Mouse (Mus musculus) layer of hippocampus, adult 18-20 months (tissue): ENCODE results near the gene Tmem88b. TPM values are rescaled to one million over a fixed set of nuclear protein-coding genes. Genes with fewer than 3 reads are reported as not detected.
"Not testable (repeated sequence)": the region's sequence is repeated elsewhere in the genome, so short reads cannot be mapped to it uniquely, and the experiment has no call there.

Experiments
- DNase-seq, 2 experiments: peaks; one replicate each; pipeline ENCODE4 v3.0.0; 2022; ENCODE audit warnings: low spot score in 2 of 2
- total RNA-seq, 2 experiments: library from RNA; stranded (reverse); gene quantifications; 2 replicates each; pipeline ENCODE4 v1.2.3; 2021

Tmem88b gene
- total RNA-seq, 2 experiments from 2014 or later = 25.6 to 30.8 TPM

DNA sequence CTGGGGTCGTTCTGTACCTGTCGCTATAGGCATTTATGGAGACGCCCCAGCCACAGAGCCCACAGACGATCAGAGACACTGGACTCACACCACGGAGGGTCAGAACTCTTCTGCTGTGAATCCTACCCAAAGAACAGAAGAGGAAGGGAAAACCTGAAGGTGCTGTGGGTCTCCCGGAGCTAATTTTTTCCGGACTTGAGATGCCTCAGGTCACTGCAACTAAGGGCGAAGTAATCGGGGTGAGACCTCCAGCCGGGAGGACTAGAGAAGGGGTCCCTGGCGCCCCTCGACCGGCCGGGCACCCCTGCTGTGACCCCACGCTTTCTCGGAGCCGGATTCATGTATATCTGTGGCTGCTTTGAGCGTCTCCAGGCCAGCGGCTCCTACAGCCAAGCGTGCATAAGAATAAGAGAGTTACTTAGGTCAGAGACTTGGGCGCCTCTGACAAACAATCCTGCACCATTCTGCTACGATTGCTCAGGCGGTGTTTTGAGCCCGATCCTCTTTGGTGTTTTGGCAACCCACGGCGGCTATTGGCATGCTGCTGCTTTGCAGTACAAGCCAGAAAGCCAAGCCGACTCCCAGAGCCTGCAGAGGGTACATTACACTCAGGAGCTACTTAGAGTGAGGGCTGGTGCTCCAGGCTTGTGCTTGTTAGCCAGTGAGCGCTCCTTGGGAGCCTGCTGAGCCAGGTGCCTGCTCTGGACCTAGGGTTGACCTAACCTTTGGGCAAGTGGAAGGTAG, 24.1 kb downstream of the Tmem88b start:
- no peak for DNase-seq

DNA sequence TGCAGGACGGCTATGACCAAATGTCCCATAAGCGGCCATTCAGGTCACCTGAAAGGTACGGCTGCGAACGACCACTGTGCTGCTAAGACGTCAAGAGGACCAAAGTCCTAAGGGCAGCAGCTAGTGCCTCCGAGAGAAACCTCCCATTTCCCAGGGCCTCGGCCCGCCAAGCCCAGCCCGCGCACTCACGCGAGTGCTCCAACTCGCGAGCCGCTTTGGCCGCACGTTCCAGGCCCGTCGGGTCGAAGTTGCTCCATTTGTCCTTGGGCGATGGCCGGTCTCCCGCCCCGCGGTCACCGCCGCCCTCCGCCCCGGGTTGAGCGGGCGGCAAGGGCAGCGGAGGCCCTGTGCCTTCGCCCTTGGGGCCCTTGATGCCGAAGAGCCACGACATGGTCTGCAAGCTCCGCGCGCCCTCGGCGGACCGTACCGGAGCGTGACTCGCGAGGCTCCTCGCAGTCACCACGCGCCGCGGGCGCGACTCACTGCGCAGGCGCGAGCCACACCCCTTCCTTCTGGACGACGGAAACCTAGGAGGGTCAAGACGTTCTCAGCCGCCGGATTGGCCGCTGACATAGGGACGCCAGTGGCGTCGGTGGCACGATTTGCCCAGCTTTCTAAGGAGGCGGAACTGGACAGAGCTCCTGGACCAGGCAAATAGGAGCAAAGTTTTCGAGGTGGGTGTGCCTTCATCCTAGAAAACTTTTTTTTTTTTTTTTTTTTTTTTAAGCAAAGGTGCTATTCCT, 24.9 kb downstream of the Tmem88b start, which contains the start of gene Atad3a:
TSS of gene Atad3a (minus strand) at position 481 of the 743 bp plus-strand sequence.
- peak; percentile 95 to 98 for DNase-seq

DNA sequence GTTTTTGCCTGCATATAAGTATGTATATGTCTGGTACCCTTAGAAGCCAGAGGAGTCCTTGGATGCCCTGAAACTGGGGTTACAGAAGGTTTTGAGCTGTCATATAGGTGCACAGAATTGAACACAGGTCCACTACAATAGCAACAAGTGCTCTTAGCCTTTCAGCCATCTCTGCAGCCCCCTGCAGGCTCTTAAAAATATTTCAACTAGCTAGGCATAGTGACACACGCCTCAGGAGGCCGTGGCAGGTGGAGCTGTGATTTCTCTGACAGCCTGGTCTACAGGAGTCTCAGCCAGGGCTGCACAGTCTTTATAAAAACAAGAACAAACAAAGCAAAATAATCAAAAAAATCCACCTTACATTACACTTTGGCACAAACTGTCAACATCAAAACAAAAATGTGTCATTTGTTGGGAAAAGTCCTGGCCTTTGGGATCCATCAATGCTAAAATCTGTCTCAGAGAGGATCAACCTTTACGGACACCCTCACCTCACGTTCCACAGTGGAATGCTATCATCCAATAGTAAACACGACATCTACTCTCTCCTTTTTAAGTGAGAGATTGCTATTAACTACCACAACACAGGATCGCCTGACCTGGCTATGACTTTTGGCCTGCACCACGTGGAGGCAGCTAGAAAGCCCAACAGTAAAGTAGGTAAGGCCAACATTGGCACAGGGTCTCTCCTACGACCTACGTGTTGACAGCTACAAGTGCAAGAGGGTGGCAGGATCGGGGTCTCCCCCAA, 25.6 kb downstream of the Tmem88b start:
- no peak for DNase-seq

- no peak for DNase-seq
Observed at GRCm38 (mm10) chr4:155757011-155757410, 28.7 kb downstream of the Tmem88b start.

- DNase-seq = no peak
Observed at GRCm38 (mm10) chr4:155746575-155747490, 38.8 kb downstream of the Tmem88b start.

DNA sequence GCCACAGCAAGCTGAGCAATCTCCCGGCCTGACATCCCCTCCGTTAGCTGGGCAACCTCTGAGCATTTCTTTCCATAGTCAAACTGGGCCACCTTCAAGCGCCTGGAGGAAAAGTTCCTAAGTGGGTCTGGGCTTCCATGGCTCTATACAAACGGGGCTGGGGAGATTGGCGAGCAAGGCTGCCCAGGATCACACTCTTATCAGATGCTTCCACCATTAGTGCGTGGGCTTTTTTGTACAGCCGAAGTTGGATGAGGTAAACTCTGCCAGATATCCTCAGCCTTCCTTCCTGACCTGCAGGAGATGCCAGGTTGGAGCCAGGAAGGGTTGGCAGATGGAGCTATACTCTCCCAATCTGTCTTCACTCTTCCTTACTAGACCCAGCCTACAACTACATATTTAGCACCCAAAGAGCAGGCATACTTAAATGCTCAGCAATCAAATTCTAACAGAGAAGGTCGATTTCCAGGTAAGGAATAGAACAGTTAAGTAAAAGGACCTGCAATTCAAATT, 39.6 kb downstream of the Tmem88b start:
- DNase-seq = no peak

DNA sequence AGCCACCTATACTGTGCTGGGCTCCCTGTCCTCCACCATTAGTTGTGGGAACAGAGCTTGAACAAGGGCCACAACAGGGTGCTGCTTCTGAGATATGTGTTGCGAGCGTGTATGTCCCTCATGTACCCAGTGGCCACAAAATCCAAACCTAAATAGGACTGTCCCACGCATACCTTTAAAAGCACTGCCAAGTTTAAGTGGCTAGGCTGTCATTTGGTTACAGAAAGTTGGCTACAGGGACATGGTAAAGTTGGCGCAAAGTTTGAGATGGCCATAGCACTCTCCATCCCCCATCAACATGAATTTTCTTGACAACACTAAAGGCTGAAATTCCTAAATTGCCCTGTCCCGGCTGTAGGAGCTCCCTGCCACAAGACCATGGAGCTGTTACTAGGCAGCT, 40.5 kb downstream of the Tmem88b start:
- no peak for DNase-seq

DNA sequence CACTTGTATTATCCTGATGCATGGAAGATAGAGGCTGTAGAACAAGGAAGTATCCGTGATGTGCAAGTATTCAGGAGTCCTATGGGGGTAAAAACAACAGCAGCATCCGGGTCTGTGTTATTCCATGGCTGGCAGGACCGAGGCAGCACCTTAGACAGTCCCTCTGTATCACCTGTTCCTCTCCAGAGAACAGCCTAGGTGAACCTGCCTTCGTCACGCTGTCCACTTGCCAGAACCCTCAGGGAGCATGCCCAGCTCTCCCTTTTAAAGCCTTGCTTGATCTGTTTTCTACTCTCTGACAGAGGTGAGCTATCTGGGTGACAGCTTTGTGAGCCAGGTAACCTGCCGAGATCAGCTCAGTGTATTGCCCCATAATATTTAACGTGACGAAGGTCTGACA, 41.2 kb downstream of the Tmem88b start:
- DNase-seq = no peak

GRCm38 (mm10) chr4:155742684-155743083, 43.0 kb downstream of the Tmem88b start:
- no peak for DNase-seq

- DNase-seq = not testable (repeated sequence)
Observed at GRCm38 (mm10) chr4:155740681-155741080, 45.0 kb downstream of the Tmem88b start.

- no peak for DNase-seq
Observed at GRCm38 (mm10) chr4:155739741-155740636, 45.7 kb downstream of the Tmem88b start.

DNA sequence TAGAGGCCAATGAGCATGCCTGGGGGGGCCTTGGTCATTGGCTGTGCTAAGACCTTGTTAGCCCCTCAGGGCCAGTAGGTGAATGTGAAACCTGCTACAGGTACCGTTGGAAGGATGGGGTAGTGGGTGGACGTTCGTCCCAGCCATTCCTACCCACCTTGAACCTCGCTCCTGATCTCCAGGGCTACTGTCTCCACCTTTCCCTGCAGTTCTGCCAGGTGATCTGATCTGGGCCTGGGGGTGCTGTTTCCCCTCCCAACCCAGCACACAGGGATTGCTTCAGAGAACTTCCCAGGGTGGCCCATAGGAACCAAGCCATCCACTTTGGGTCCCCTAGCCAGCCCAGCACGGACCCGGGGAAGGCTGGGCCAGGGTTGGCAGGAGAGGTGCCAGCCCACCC, 46.5 kb downstream of the Tmem88b start:
- no peak for DNase-seq

GRCm38 (mm10) chr4:155738262-155738661, 47.4 kb downstream of the Tmem88b start:
- DNase-seq = no peak

GRCm38 (mm10) chr4:155736421-155736820, 49.3 kb downstream of the Tmem88b start:
- no peak for DNase-seq

GRCm38 (mm10) chr4:155735788-155736187, 49.9 kb downstream of the Tmem88b start:
- no peak for DNase-seq

- DNase-seq = peak in 1 of 2 experiments; percentile 37
Observed at GRCm38 (mm10) chr4:155734951-155735702, 50.5 kb downstream of the Tmem88b start.

- peak; percentile 90 for DNase-seq
Observed at GRCm38 (mm10) chr4:155734350-155734941, 51.2 kb downstream of the Tmem88b start, which contains the start of gene Tmem240. Tmem240 (plus strand) TSS chr4:155734800.

DNA sequence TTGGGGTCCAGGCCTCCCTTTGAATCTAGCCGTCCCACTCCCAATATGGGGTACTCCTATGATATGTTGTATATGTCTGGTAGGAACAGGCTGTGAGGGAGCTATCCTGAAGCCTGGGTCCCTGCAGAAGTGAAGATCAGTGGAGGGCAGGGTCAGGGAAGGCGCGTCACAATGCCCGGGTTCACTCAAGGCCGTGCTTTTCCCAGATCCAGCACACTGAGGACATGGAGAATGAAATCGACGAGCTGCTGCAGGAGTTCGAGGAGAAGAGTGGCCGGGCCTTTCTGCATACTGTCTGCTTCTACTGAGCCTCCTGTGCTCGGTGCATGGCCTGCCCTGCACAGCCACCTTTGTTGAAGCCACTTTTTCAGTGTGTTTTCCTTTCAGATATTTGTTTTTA, 52.4 kb downstream of the Tmem88b start:
- DNase-seq = no peak
